Mouse (Mus musculus): ENCODE results near the gene Itga6.

Itga6 gene

DNA sequence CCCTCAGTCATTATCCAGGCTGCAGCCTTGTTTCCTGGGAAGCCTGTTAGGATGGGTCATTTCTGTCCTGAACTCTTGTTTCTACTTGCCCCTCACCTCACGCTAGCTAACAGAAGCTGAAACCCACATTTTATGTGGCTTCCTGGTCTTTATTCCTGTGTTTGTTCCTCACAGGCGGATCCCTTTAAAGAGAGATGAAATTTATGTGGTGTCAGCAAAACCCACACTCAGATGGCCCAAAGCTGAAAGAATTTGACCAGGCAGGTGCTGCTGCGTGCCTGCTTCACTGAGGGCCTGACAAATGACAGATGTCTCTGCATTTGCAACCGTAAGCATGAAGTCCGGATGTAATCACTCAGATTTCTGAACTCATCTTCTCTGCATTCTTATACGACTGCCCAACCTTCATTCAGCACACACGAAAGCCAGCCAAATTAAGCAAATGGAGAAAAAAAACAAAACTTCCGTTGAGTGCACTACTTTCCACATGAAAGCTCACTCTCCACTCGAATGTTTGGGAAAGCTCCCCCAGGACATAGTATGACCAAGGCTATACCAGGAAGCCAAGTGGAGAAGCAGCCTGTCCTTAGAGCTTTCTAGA is 10.5 kb upstream of the Itga6 start:
- no peak for DNase-seq (ENCODE audit: low spot score in 2 of 2)

DNA sequence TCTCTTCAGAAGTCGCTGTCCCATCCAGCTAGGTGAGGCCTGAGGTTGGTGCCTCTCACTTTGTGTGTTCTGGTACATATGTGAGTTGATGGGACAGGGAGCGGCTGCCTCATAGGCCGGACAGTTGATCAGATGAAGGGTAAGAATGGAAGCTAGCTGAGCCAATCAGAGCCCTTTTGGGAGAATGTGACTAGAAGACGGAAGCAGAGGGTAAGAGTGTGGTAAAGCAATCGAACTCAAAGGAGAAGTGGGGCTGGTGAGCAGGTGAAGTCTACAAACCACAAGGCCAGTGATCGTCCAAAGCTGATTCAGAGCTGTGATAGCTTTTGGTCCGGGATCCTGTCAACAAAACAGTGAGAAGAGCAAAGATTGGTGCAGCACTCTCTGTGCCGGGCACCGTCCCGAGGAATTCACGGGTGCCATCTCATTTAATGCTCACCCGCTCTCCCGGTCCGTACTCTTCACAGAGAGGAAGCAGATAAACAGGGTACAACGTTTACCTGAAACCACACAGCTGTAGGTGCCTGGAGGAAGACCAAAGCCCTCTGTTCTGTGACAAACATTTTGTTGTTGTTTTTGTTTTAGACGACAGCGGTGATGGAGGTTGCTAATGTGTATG is 9.8 kb upstream of the Itga6 start:
- no peak for DNase-seq (ENCODE audit: low spot score in 2 of 2)

DNA sequence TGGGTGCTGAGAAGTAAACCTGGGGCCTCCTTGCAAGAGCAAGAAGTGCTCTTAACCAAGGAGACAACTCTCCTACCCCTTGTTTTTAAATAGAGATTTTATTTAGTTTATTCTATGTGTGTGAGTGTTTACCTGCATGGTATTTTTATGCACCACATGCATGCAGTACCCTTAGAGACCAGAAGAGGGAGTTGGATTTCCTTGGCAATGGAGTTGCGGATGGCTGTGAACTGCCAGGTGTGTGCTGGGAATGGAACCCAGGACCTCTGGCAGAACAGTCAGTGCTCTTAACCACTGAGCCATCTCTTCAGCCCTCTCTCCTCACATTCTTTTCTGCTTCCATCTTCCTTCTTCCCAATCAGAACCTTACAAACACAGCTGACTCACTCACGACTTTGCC is 9.2 kb upstream of the Itga6 start:
- no peak for DNase-seq (ENCODE audit: low spot score in 2 of 2)

DNA sequence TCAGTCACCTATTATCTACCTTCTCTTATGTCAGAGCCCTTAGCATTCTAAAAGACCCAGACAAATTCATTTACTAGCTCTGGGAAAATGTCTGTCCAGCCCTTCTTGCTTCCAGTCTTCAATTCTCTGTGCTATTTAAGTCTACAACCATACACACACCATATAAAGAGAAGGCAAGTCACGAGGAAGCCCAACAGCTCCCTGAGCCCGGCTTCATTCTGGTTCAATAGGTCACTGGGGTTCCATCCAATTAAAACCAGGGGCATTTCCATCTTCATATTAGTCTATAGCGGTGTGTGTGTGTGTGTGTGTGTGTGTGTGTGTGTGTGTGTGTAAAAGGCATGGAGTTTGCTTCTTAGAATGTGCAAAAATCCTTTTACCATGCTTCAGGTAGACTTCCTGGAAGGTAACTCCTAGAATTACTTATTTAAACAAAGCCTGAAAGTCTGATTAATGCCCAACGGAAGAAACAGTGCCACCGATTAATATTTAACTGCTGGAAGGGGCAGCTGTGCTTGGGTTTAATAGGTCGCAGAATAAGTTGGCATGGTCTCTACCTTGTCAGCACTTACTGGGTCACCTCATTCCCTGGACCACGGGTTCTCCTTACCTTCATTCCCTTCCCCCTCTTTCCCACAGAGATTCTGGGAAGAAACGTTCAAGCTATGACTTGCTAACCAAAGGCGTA is 6.1 kb upstream of the Itga6 start:
- no peak for DNase-seq (ENCODE audit: low spot score in 2 of 2)

DNA sequence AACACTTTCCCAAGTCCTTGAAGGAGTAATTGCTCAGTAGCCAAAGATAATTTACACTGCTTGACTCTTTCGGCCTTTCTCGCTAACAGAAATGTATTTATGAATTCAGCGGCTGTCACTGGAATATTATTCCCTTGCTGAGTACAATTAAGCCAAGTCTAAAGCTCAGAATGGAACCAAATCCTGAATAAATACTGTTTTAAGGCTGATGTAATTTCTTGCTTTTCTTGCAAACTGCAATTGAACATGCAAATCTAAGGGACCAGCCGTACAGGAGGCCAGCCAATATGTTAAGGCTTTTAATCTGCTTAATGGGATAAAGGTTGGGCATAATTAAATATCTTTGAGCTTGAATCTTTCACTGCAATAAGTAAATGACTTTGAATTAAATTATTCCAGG is 2.9 kb upstream of the Itga6 start:
- DNase-seq (ENCODE audit: low spot score in 2 of 2) = no peak

DNA sequence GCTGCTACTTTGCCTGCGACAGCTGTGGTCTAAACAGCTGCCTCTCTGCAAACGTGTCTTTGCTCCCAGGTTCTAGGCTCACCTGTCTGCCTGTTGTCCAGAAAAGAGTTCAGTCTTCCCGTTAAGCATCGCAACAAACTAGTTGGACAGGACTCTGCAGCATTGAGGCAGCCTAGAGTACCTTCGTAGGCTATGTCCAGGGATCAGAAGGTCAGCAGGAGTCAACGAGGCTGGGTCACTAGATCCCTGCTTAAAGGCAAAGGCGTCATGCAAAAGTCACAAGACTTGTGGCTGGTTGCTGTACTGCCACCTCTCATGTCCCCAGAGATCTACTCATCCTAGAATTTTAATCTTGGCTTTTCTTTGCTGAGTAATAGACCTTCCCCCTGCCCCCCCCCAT is 2.0 kb upstream of the Itga6 start:
- no peak for DNase-seq (ENCODE audit: low spot score in 2 of 2)

DNA sequence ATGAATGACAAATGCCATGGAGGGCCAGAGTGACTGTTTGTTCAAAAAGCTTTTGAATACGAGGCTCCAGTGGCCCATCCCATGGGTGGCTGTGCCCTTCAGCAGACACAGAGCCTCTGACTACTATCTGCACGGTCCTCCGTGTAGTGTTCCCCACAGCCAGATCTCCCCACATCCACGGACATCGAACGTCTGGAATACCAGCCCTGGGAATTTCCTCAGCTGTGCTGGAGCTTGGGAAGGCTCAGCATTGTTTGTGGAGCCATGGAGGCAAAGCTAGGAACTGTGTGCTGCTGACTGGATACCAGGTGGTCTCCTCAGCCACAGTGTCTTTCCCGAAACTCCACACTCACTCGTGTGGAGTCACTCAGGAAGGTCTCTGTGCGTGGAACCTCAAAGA is 1.1 kb upstream of the Itga6 start:
- DNase-seq (ENCODE audit: low spot score in 2 of 2) = no peak

DNA sequence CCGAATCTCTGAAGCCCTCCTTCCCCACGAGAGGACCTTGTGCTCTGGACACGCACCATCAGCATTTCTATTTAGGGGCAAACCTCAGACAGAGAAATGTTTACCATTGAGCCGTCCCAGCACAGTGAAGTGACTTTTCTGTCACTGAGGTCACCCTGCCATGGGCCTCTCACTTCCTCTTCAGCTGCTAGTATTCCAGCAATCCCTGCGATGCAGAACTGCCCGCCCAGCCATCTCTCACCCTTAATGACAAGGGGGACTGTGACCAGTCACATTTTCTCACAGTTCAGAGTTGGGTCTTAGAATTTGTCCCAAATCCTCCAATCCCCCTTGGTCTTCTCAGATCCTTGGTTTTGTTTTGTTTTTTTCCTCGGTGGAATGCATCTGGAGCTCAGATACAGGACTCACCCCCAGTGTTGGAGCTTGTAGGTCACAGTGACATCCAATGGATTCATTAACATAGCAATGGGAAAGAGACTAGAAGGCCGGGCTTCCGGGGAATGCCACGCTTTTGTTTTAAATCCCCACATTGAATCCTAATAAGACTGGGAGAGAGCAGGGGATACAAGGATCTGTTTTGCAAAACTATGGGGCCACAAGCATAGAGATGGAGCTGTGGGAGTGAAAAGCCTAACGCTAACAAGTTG is 432 bp upstream of the Itga6 start:
- DNase-seq (ENCODE audit: low spot score in 2 of 2) = peak; percentile 24 to 67

DNA sequence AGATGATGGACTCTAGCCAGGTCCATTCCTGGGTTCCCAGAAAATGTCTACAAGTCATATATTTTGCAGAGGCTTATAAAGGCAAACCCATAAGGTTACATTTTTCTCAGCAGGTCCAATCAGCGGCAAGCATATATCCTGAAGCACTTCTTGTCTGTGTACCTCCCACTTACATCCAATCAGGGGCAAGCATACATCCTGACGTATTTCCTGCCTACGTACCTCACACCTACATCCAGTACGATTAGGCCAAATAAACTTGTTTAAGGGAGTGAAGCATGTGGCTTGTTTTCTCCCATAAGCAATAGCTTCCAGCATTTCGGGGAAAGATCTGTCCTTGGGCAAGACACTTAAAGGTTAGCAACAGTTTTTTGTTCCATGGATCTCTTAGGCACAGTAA is 3.0 kb downstream of the Itga6 start:
- no peak for DNase-seq (ENCODE audit: low spot score in 2 of 2)

DNA sequence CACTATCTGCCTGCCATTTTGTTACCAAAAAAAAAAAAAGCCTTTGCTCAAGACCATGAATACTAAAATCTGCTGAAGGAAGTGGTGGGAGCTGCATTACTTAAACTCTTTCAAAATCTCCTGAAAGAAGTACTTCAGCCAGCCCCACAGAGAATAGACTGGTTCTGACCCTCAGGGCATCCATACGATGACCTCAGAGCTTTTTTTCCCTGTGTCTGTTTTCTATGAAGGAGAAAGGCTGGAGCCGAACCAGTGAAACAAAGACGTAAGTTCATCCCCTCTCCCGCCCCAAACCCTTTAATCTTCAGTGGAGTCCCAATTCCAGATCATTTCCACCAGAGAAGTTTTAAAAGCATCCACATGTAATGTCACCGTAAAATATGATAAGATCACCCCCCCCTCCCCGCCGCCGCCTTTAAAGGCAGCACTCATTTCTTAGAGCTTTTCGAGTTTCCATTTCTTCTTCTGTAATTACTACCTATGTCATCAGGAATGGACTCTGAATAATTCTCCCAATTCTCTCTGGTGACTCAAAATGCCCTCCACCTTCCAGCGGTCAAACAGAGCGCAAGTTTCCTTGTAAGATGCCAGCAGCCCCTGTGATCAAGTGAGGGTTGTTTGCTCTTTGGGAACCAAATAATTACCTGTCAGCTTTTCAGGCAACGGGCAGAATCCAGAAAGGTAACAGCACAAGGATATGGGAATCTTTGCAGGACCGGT is 4.1 kb downstream of the Itga6 start:
- DNase-seq (ENCODE audit: low spot score in 2 of 2) = no peak

DNA sequence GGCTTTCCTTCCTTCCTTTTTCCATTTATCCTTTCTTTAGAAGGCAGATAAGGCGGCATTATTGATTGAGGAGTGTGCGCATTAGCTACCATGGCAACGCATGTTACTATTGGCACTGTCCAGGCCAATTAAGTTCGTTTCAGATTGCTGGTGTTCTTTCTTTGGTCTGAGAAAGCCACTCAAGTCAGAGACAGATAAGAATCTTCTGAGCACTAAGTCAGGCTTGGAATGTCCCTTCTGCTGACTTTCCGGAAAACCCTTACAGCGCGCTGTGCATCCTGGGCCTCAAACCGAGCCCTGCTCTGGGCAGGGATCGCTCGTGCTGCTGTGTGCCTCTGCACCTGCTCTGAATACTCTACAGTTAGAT is 4.7 kb downstream of the Itga6 start:
- DNase-seq (ENCODE audit: low spot score in 2 of 2) = no peak

DNA sequence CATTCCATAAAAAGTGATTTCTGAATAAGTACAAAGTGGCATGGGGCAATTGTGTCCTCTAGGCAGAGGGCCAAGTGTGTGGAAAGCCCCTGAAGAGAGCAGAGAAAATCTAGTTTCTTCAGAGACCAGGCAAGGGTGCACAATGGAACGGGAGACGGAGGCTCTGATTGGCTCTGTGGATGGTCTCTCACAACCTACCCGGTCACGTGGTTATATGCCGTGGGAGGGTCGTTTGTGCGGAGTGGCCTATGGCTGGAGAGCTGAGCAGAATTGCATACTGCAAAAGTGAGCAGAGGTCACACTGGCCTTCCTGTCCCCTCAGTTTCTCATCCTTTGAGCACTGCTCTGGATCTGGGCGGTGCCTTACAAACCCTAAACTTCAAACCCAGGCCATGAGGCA is 5.9 kb downstream of the Itga6 start:
- peak in 1 of 2 experiments; percentile 16 for DNase-seq (ENCODE audit: low spot score in 2 of 2)

DNA sequence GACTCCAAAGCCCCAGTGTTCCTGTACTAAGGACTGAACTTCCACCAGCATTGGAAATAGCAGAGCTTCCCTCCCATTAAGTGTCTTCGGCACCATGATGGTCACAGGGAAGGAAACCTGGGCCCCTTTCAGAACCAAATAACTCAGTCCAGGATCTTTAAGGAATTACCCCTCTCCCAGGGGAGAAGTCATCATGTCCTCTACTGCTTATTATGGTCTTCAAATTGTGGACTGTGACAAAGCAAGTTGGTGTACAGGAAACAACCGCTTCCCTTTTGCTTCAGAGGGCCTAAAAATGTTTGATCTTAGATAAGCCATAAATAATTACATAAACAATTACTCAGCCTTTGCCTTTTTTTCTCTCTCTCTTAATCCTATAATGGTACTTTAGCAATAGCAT is 6.4 kb downstream of the Itga6 start:
- DNase-seq (ENCODE audit: low spot score in 2 of 2) = no peak

DNA sequence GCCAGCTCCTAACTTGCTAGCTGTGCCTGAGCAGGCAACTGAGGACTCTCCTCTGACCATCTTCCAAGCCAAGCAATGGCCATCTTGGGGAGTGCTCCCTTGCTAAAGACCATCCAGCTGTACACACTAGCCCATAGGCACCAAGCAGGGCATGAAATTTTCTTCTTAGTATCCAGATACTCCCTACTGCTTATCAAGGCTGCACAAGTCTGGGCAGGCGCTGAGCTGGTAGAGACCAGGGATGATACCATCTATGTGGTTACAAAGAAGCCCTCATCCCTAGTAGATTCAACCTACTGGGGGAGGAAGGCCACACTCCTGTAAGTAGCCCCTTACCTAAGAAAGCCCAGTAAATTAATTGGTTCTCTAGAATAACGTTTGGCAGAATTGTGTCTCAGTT is 7.0 kb downstream of the Itga6 start:
- DNase-seq (ENCODE audit: low spot score in 2 of 2) = no peak

DNA sequence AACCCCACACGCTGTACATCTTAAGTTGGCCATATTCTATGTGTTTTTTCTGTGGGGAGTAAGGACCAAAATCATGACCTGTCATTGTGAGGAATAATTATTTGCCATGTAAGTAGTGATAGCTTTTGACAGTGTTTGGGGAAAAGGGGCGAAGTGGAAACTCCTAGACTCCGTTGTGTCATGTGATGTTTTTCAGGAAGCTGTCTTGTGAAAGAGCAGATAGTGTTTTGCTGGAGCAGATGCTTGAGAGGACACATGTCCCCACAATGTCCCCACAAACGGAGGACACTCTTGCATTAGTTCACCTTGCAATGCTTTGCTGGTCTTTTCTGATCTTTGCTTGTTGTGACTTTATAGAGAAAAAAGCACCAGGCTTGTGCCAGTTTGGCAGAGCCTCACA is 7.7 kb downstream of the Itga6 start:
- no peak for DNase-seq (ENCODE audit: low spot score in 2 of 2)

DNA sequence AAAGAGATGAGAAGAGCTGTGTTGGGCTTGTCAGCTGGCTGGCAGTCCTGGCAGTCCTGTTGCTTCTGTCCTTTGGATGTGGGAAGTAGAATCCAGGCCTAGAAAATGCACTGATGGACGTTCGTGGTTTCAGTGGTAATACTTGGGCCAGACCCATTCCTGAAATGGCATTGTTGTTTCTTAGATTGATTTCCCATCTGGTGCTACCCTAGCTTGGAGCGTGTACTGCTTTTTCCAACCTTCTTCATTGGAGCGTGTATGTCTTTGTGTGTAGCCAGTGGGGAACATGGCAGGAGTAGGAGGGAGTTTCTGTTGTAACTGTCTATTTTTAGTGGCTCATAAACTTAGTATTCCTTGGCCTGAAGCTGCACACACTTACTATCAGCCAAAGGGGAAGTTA is 10.3 kb downstream of the Itga6 start:
- no peak for DNase-seq (ENCODE audit: low spot score in 2 of 2)

DNA sequence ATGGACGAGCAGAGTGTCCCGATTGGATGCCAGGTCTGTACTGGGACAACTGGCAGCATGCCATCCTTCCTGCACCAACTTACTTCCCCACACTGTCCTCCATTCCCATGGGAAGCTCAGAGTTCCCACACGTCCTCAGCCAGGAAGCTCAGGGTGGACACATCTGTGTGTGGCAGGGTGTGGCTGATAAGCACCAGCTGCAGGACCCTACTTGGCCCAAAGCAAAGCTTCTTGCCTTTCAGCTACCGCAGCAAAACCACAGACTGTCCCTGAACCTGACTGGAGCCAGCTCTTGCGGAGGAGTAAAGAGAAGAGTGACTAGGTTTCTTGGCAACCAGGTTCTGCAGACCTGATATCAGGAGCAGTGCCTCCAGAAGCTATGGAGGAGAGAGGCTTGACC is 11.7 kb downstream of the Itga6 start:
- DNase-seq (ENCODE audit: low spot score in 2 of 2) = no peak

DNA sequence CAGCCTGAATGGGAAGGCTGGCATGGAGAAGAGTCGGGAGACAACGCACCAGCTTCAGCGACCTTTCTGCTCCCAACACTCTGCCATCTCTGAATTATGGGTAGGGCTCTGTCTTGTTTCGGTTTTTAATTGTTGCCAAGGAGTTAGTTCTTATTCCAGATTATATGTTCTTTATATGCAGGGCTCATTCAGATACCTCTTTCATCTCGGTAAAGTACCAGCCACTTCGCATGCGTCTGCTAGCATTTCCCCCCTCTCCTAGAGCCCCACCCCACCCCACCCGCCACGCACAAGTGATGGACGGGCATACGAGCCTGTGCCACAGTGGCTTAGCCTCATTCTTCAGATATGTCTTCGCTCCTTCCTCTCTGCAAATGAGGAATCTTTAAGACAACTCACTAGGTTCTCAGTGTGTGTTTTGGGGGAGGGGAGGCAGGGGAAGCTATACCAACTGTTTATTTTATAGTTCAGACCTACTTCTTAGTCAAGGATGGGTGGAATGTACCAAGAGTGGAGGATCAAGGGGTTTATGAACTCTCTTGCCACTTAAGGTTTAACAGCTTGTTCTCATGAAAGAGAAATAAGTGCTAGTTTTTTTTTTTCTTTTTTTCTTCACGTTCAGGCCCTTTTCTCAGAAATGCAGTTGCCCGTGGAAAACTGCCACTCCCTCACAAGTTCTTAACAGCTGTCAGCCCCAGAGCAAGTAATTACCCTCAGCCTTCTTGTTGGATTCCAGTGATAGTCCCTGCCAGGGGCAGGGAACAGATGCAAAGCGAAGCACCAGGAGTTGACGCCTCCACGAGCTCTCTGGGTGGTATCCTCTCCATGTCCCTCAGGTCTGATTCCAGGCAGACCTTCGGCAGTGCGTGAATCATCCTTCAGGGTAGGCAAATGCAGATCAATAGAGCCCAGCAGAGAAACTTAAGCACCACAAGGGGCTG is 13.4 kb downstream of the Itga6 start:
- peak in 1 of 2 experiments; percentile 37 for DNase-seq (ENCODE audit: low spot score in 2 of 2)

DNA sequence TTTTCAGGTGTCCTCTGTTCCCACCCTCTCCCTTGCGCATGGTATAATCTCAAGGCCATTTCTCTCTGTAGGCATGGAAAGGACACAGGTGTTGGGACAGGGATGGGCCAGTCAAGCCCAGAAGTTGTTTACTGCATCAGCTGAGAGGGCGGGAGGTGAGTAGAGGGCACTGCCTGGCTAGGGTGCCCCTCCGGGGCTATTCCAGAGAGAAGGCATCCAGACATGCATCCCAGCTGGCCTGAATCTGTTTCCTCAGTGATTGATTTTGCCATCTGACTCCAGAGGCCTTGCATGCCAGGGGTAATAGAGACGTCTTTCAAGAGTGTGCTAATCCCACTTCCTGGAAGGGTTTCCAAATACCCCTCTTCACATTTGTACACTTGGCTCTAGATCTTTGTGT is 14.7 kb downstream of the Itga6 start:
- DNase-seq (ENCODE audit: low spot score in 2 of 2) = no peak

DNA sequence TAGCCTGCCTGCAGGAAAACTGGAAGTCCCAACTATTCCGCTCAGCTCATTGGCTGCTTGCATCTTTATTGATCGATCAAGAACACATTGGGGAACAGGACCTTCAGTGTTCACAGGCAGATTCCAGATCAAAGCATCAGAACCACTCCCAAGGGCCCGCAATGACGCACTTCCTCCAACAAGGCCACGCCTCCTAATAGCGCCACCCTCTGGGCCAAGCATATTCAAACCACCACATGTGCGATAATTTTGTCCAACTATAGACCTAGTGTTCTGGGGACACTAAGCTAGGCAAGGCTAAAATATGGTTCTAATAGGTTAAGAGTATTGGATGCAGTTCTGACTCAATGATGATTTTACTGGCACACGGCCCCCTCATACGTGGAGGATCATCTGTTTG is 15.7 kb downstream of the Itga6 start:
- no peak for DNase-seq (ENCODE audit: low spot score in 2 of 2)

DNA sequence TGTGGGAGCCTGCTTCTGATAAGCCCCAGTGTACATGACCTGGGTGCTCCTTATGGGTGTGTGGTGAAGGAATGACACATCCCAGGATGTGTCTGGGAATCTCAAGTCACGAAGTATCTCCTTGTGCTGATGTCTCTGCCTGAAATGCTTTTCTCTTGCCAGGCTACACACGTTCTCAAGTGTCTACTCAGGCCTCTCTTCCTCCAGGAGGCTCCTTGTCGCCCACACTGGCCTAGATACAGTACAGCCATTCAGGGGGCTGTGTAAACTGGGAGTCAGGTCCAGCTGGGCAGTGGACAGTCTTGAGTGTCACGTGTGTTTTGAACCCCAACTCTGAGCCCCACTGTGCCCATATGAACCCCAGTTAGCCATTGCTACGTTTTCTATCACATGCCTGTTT is 19.1 kb downstream of the Itga6 start:
- DNase-seq (ENCODE audit: low spot score in 2 of 2) = peak in 1 of 2 experiments; percentile 44
